Mouse (Mus musculus) G1E (cell line): ENCODE data around the gene Barx2. TPM values are rescaled to one million over a fixed set of nuclear protein-coding genes. Genes with fewer than 3 reads are reported as not detected.
"Not testable (repeated sequence)": the region's sequence is repeated elsewhere in the genome, so short reads cannot be mapped to it uniquely, and the experiment has no call there.

Experiments used
- ATAC-seq: 2 replicates; pipeline ENCODE4 v1.8.0; 2016; ENCODE audit warnings: mild to moderate bottlenecking; ENCODE audit not compliant: insufficient number of reproducible peaks, poor library complexity, low FRiP score, severe bottlenecking; ENCODE audit errors: extremely low read depth
- DNase-seq: peaks from one replicate; pipeline ENCODE4 v3.0.0; 2012; ENCODE audit warnings: low spot score
- H3K27me3 ChIP-seq: 2 replicates; pipeline ENCODE4 v1.6.1; 2012; ENCODE audit warnings: mild to moderate bottlenecking, low read length, inconsistent platforms; ENCODE audit not compliant: insufficient read depth
- H3K36me3 ChIP-seq: replicated peaks from 2 replicates; pipeline ENCODE3; 2012; ENCODE audit warnings: mild to moderate bottlenecking, inconsistent platforms
- H3K4me1 ChIP-seq: 2 replicates; pipeline ENCODE4 v1.6.1; 2012; ENCODE audit warnings: low read depth, low read length, inconsistent platforms, mixed read lengths; ENCODE audit not compliant: insufficient read depth
- H3K4me3 ChIP-seq: 2 replicates; pipeline ENCODE4 v1.5.1; 2012; ENCODE audit warnings: low read depth, mild to moderate bottlenecking, inconsistent platforms, low read length, moderate library complexity, mixed read lengths
- H3K9me3 ChIP-seq: replicated peaks from 2 replicates; pipeline ENCODE4 v1.6.1; 2012; ENCODE audit warnings: inconsistent platforms
- CTCF ChIP-seq: IDR thresholded peaks from 2 replicates; pipeline ENCODE4 v1.5.1; 2012; ENCODE audit warnings: low read depth, low read length, inconsistent platforms, mixed read lengths
- GATA1 ChIP-seq: IDR thresholded peaks from 2 replicates; pipeline ENCODE4 v1.6.1; 2012; ENCODE audit warnings: borderline replicate concordance, low read length, inconsistent platforms, mixed read lengths
- GATA2 ChIP-seq: IDR thresholded peaks from 2 replicates; pipeline ENCODE4 v1.6.1; 2012; ENCODE audit warnings: low read depth, low read length, inconsistent platforms, borderline replicate concordance
- POLR2AphosphoS5 ChIP-seq: IDR thresholded peaks from 2 replicates; pipeline ENCODE4 v1.6.1; 2012; ENCODE audit warnings: low read depth, low read length, inconsistent platforms; ENCODE audit not compliant: insufficient replicate concordance
- TAL1 ChIP-seq: conservative IDR thresholded peaks from 2 replicates; pipeline ENCODE4 v1.6.1; 2012; ENCODE audit warnings: low read depth, low read length, inconsistent platforms, mixed read lengths
- polyA plus RNA-seq: library from polyadenylated mRNA; stranded (reverse); fragments of >175 nt; gene quantifications from 2 replicates; pipeline ENCODE4 v1.2.3, GENCODE M21; 2012
- total RNA-seq, 2 experiments: library from RNA; stranded (forward) in 1 of 2; stranded (reverse) in 1 of 2; fragments of 200-1000 nt in 1 of 2; fragments of >200 nt in 1 of 2; fragmentation: Nextera tagmentation in 1 of 2; gene quantifications; 2 replicates each; pipeline ENCODE4 v1.2.3; 2014 to 2017

Gene Barx2
- total and polyA plus RNA-seq, 3 experiments = 0.05 TPM; not detected in 2

- Histone ChIP-seq H3K4me1 (no peaks in the 10 kb centered on the region), H3K4me3 (no peak overlapping the region), H3K9me3 (peaks cover 11% of the 10 kb centered on the region), H3K36me3 (no peaks in the 10 kb centered on the region), H3K27me3 (no peaks in the 10 kb centered on the region)
- ATAC-seq (no peak), DNase-seq (no peak)
- TF ChIP-seq CTCF (no peak), POLR2AphosphoS5 (no peak), GATA1 (no peak), GATA2 (no peak), TAL1 (no peak)
Measured at GRCm38 (mm10) chr9:31947051-31947450, 33.8 kb upstream of the Barx2 start.

GRCm38 (mm10) chr9:31942334-31942733 is 29.1 kb upstream of the Barx2 start:
- Histone ChIP-seq H3K36me3 (no peaks in the 10 kb centered on the region), H3K4me1 (no peaks in the 10 kb centered on the region), H3K4me3 (no peak overlapping the region), H3K27me3 (no peaks in the 10 kb centered on the region), H3K9me3 (0 out of 2 replicates have a peak, but pooled peaks cover 1% of the 10 kb centered on the region)
- no peak for DNase-seq
- TF ChIP-seq GATA1 (no peak), TAL1 (no peak), GATA2 (no peak), POLR2AphosphoS5 (no peak), CTCF (no peak)
- no peak for ATAC-seq

- not testable (repeated sequence) for H3K4me3 ChIP-seq, H3K4me1 ChIP-seq, H3K36me3 ChIP-seq, DNase-seq, H3K9me3 ChIP-seq, ATAC-seq, H3K27me3 ChIP-seq
Measured at GRCm38 (mm10) chr9:31936486-31936885, 23.2 kb upstream of the Barx2 start.

- Histone ChIP-seq H3K4me3 (no peak overlapping the region), H3K9me3 (no peaks in the 10 kb centered on the region), H3K27me3 (no peaks in the 10 kb centered on the region), H3K4me1 (no peaks in the 10 kb centered on the region), H3K36me3 (no peaks in the 10 kb centered on the region)
- DNase-seq (no peak), ATAC-seq (no peak)
- TF ChIP-seq GATA1 (no peak), CTCF (no peak), GATA2 (no peak)
Measured at GRCm38 (mm10) chr9:31931691-31932090, 18.4 kb upstream of the Barx2 start.

GRCm38 (mm10) chr9:31931255-31931654 is 18.0 kb upstream of the Barx2 start:
- DNase-seq (no peak), ATAC-seq (no peak)
- Histone ChIP-seq H3K9me3 (no peaks in the 10 kb centered on the region), H3K4me3 (no peak overlapping the region), H3K36me3 (no peaks in the 10 kb centered on the region), H3K27me3 (no peaks in the 10 kb centered on the region), H3K4me1 (no peaks in the 10 kb centered on the region)
- TF ChIP-seq POLR2AphosphoS5 = no peak
- TF ChIP-seq TAL1 = no peak
- no peak for TF ChIP-seq GATA2
- no peak for TF ChIP-seq CTCF
- TF ChIP-seq GATA1 = no peak

- DNase-seq (no peak), ATAC-seq (no peak)
Measured at GRCm38 (mm10) chr9:31926766-31927165, 13.5 kb upstream of the Barx2 start.

GRCm38 (mm10) chr9:31925830-31926624 is 12.8 kb upstream of the Barx2 start:
- DNase-seq = no peak
- no peak overlapping the region for H3K4me3 ChIP-seq
- ATAC-seq = 0 out of 2 replicates have a peak, but pooled peaks have one; percentile 22
- no peaks in the 10 kb centered on the region for H3K4me1 ChIP-seq
- no peaks in the 10 kb centered on the region; the same call in 1 of the 2 replicates for H3K9me3 ChIP-seq
- no peaks in the 10 kb centered on the region for H3K36me3 ChIP-seq
- no peaks in the 10 kb centered on the region for H3K27me3 ChIP-seq
- TF ChIP-seq POLR2AphosphoS5 (no peak), GATA1 (no peak), CTCF (peak; percentile 77)

More at GRCm38 (mm10) chr9:31926766-31927165, 13.5 kb upstream of the Barx2 start:
- H3K4me3 ChIP-seq = no peak overlapping the region
- H3K9me3 ChIP-seq = no peaks in the 10 kb centered on the region; the same call in 1 of the 2 replicates
- H3K27me3 ChIP-seq = no peaks in the 10 kb centered on the region
- H3K36me3 ChIP-seq = no peaks in the 10 kb centered on the region
- H3K4me1 ChIP-seq = no peaks in the 10 kb centered on the region
- TF ChIP-seq GATA2 (no peak), CTCF (no peak), GATA1 (no peak), POLR2AphosphoS5 (no peak), TAL1 (no peak)
